Mouse (Mus musculus): ENCODE results near the gene Rufy4.

GRCm38 (mm10) chr1:74081573-74081989 lies 43.8 kb upstream of the Rufy4 start:
- no peak for TF ChIP-seq CTCF (IDR thresholded peaks at IDR 0.05; ENCODE audit: control insufficient read depth, insufficient read depth, insufficient replicate concordance, low read depth, low read length)
- TF ChIP-seq POLR2A (IDR thresholded peaks at IDR 0.05; ENCODE audit: control insufficient read depth, low read depth, low read length), result no peak
